In genomic region chr16:85171976-85172570, GRCm38 (mm10) we compare ENCODE assay signal across 8 mouse cellular contexts. TPM values are rescaled to one million over a fixed set of nuclear protein-coding genes. Genes with fewer than 3 reads are reported as not detected.
DNase-seq lines count a peak whose midpoint lies in the region; ATAC-seq and TF ChIP-seq lines count a peak whose summit lies in the region.

No protein-coding gene starts in this region.

- H3K4me1 ChIP-seq in ES-Bruce4 (ENCODE audit: control insufficient read depth, insufficient read depth, low read length), result no peaks in the 10 kb centered on the region
- H3K4me1 ChIP-seq in forebrain, embryonic 11.5 days (replicated peaks; ENCODE audit: control insufficient read depth, insufficient read depth, low read length), result peaks cover 2% of the 10 kb centered on the region; the same call in 1 of the 2 replicates
- H3K4me1 ChIP-seq in hindbrain, embryonic 13.5 days (replicated peaks), result peaks cover 40% of the 10 kb centered on the region
- peaks cover 19% of the 10 kb centered on the region for H3K4me1 ChIP-seq in stomach, embryonic 16.5 days (ENCODE audit: control insufficient read depth, insufficient read depth, low read length)

- intact Hi-C loops in left cerebral cortex, postnatal 10 days (cut with DNase I), result loop anchor here (2.0 to 10.0 kb wide), 3 partner anchors 80 to 503 kb away; no protein-coding TSS in a partner anchor

- H3K36me3 ChIP-seq in ES-Bruce4 (ENCODE audit: control insufficient read depth, insufficient read depth, low read length, poor library complexity, severe bottlenecking), result no peaks in the 10 kb centered on the region
- no peaks in the 10 kb centered on the region for H3K36me3 ChIP-seq in forebrain, embryonic 11.5 days (ENCODE audit: control insufficient read depth, insufficient read depth, low read length)
- H3K36me3 ChIP-seq in hindbrain, embryonic 13.5 days, result peaks cover 4% of the 10 kb centered on the region
- no peaks in the 10 kb centered on the region for H3K36me3 ChIP-seq in stomach, embryonic 16.5 days (ENCODE audit: control insufficient read depth, insufficient read depth, low read length)

- no peak for TF ChIP-seq EP300 in ES-Bruce4 (IDR thresholded peaks at IDR 0.05; ENCODE audit: insufficient read depth, low read depth, low read length)

- 1% methylated on average over 10 of the region's 10 CpGs for WGBS in forebrain, embryonic 11.5 days
- 1% methylated on average over 10 of the region's 10 CpGs for WGBS in hindbrain, embryonic 13.5 days
- WGBS in stomach, embryonic 16.5 days, result under 1% methylated on average over 10 of the region's 10 CpGs

- peaks cover 12% of the 10 kb centered on the region for H3K27me3 ChIP-seq in ES-Bruce4 (ENCODE audit: control insufficient read depth, insufficient read depth, low read length, poor library complexity, severe bottlenecking)
- no peaks in the 10 kb centered on the region for H3K27me3 ChIP-seq in forebrain, embryonic 11.5 days (ENCODE audit: control insufficient read depth, insufficient read depth, low read length)
- H3K27me3 ChIP-seq in hindbrain, embryonic 13.5 days, result no peaks in the 10 kb centered on the region
- no peaks in the 10 kb centered on the region; the same call in 1 of the 2 replicates for H3K27me3 ChIP-seq in stomach, embryonic 16.5 days (ENCODE audit: control insufficient read depth, insufficient read depth, low read length)

- no peak overlapping the region for H3K27ac ChIP-seq in ES-Bruce4 (ENCODE audit: insufficient read depth, low read length)
- H3K27ac ChIP-seq in forebrain, embryonic 11.5 days (ENCODE audit: low read depth, low read length), result peak overlapping the region; percentile 52
- peak overlapping the region; percentile 96 for H3K27ac ChIP-seq in hindbrain, embryonic 13.5 days
- H3K27ac ChIP-seq in stomach, embryonic 16.5 days (ENCODE audit: low read length), result peak overlapping the region; percentile 82

- no peak for TF ChIP-seq CTCF in ES-Bruce4 (IDR thresholded peaks at IDR 0.05; ENCODE audit: low read depth, low read length)

- ATAC-seq in forebrain, embryonic 11.5 days (replicated peaks; ENCODE audit: low FRiP score), result peak; percentile 70
- ATAC-seq in hindbrain, embryonic 13.5 days (ENCODE audit: low FRiP score), result peak; percentile 72
- ATAC-seq in megakaryocyte progenitor cell, adult 5-6 weeks (replicated peaks; ENCODE audit: poor library complexity), result peak; percentile 43
- ATAC-seq in stomach, embryonic 16.5 days (ENCODE audit: insufficient read depth, low FRiP score), result peak; percentile 49; the same call in 1 of the 2 replicates

- H3K9ac ChIP-seq in ES-Bruce4 (ENCODE audit: low read depth, poor library complexity, severe bottlenecking), result peak overlapping the region; percentile 72
- H3K9ac ChIP-seq in forebrain, embryonic 11.5 days (ENCODE audit: low read length), result peak overlapping the region; percentile 94
- peak overlapping the region; percentile 99 for H3K9ac ChIP-seq in hindbrain, embryonic 13.5 days
- peak overlapping the region; percentile 81 for H3K9ac ChIP-seq in stomach, embryonic 16.5 days (ENCODE audit: low read length)

- H3K4me3 ChIP-seq in ES-Bruce4 (ENCODE audit: low read depth, low read length), result peak overlapping the region; percentile 98
- H3K4me3 ChIP-seq in forebrain, embryonic 11.5 days (ENCODE audit: low read depth, low read length), result peak overlapping the region; percentile 91
- peak overlapping the region; percentile 95 for H3K4me3 ChIP-seq in hindbrain, embryonic 13.5 days
- H3K4me3 ChIP-seq in stomach, embryonic 16.5 days (replicated peaks; ENCODE audit: low read length), result peak overlapping the region; percentile 81

- no peak for TF ChIP-seq POLR2A in ES-Bruce4 (IDR thresholded peaks at IDR 0.05; ENCODE audit: insufficient read depth, low read length)

- DNase-seq in adrenal gland, postnatal 25 days, result peak; percentile 26
- peak; percentile 73 for DNase-seq in forebrain, embryonic 11.5 days (ENCODE audit: low spot score)
- peak; percentile 56 to 66 for DNase-seq in left cerebral cortex, postnatal 10 days (ENCODE audit: extremely low spot score in 1 of 2, low spot score in 2 of 2)
- DNase-seq in gastrocnemius, postnatal 25 days, result no peak

- peak overlapping the region; percentile 67 for H3K4me2 ChIP-seq in forebrain, embryonic 11.5 days (ENCODE audit: low read depth, low read length, severe bottlenecking)
- peak overlapping the region; percentile 79 for H3K4me2 ChIP-seq in hindbrain, embryonic 13.5 days
- H3K4me2 ChIP-seq in stomach, embryonic 16.5 days (ENCODE audit: low read depth, low read length), result peak overlapping the region; percentile 55

- no peaks in the 10 kb centered on the region for H3K9me3 ChIP-seq in ES-Bruce4 (replicated peaks; ENCODE audit: control insufficient read depth, insufficient read depth, low read length, poor library complexity, severe bottlenecking)
- no peaks in the 10 kb centered on the region for H3K9me3 ChIP-seq in forebrain, embryonic 11.5 days (ENCODE audit: control insufficient read depth, low read length)
- no peaks in the 10 kb centered on the region for H3K9me3 ChIP-seq in hindbrain, embryonic 13.5 days
- H3K9me3 ChIP-seq in stomach, embryonic 16.5 days (replicated peaks; ENCODE audit: control insufficient read depth, low read length), result no peaks in the 10 kb centered on the region

RNA-seq across cellular contexts. Expression of gene App, which starts 1.5 kb away (rescaled TPM):
- 89.3 and 99.5 TPM in 2 replicates for polyA plus RNA-seq in ES-Bruce4 (2011; ENCODE audit: insufficient read depth, insufficient read length, low read depth, missing spikeins)
- total RNA-seq in adrenal gland, postnatal 25 days (2021), result 357 and 373 TPM in 2 replicates
- 133 and 134 TPM in 2 replicates for polyA plus RNA-seq in forebrain, embryonic 11.5 days (2014; fragmentation: Nextera tagmentation; extraction: Ambion mirVana)
- 338 and 343 TPM in 2 replicates for polyA plus RNA-seq in hindbrain, embryonic 13.5 days (2015; fragmentation: Nextera tagmentation; extraction: Ambion mirVana)
- 1,000 to 10,000 TPM; 1,138 to 1,191 TPM for total RNA-seq in left cerebral cortex, postnatal 10 days (2021)
- total RNA-seq in megakaryocyte progenitor cell, adult 5-6 weeks (2015), result 109 and 111 TPM in 2 replicates
- 114 and 137 TPM in 2 replicates for total RNA-seq in megakaryocyte progenitor cell, adult 5-6 weeks (2017)
- 193 and 198 TPM in 2 replicates for polyA plus RNA-seq in stomach, embryonic 16.5 days (2015; fragmentation: Nextera tagmentation; extraction: Ambion mirVana)
- 10 to 100 TPM; 80.3 to 84.8 TPM for total RNA-seq in gastrocnemius, postnatal 25 days (2021)
